In the genomic region with DNA sequence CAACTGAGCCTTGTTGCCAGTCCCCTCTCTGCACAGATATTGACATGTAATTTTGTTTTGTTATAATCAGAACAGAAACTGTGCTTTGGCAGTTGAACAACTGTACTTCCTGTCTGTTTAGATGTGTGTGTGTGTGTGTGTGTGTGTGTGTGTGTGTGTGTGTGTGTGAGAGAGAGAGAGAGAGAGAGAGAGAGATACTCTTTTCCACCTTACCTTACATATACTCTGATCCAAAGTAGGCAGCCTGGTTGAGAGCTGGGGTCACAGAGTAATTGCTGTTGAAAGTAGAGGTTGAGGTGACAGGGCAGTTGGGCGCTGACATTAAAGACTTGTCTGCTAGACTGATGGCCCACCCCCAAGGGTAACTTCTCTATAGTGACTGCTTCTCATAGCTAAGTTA, we compare ENCODE assay signal across 14 mouse cellular contexts. TPM values are rescaled to one million over a fixed set of nuclear protein-coding genes. Genes with fewer than 3 reads are reported as not detected.
A peak's percentile ranks its signal among the peaks of the same experiment; 100 is the strongest.
DNase-seq lines count a peak whose midpoint lies in the region; ATAC-seq and TF ChIP-seq lines count a peak whose summit lies in the region.
"Had no signal": no experiment of that assay in that cellular context is flagged by ENCODE, and none has a peak within 500 bp of the region (broad histone marks: within the 10 kb centered on the region; RNA-seq: fewer than 3 reads in every experiment).

No protein-coding gene starts in this region.

- no peak for ATAC-seq in hindbrain, embryonic 13.5 days (ENCODE audit: low FRiP score)
- no peak for ATAC-seq in liver, postnatal 0 days
- ATAC-seq in intestine, embryonic 16.5 days = no peak

- H3K9ac ChIP-seq in hindbrain, embryonic 13.5 days = no peak overlapping the region
- no peak overlapping the region for H3K9ac ChIP-seq in liver, postnatal 0 days (replicated peaks)
- no peak overlapping the region for H3K9ac ChIP-seq in intestine, embryonic 16.5 days (ENCODE audit: low read depth, low read length)
- H3K9ac ChIP-seq: embryonic facial prominence, embryonic 15.5 days; hindbrain, embryonic 12.5 days; neural tube, embryonic 12.5 days had no signal

- peak overlapping the region; percentile 71 for H3K27ac ChIP-seq in hindbrain, embryonic 10.5 days
- no peak overlapping the region; the same call in 1 of the 2 replicates for H3K27ac ChIP-seq in hindbrain, embryonic 13.5 days
- peak overlapping the region; percentile 61 for H3K27ac ChIP-seq in liver, postnatal 0 days (ENCODE audit: low read depth)
- no peak overlapping the region; the same call in 1 of the 2 replicates for H3K27ac ChIP-seq in intestine, embryonic 16.5 days (ENCODE audit: low read length)
- H3K27ac ChIP-seq: embryonic facial prominence, embryonic 15.5 days; neural tube, embryonic 12.5 days had no signal

- H3K4me3 ChIP-seq in hindbrain, embryonic 10.5 days = no peak overlapping the region
- no peak overlapping the region for H3K4me3 ChIP-seq in hindbrain, embryonic 13.5 days
- H3K4me3 ChIP-seq in liver, postnatal 0 days (ENCODE audit: low read depth, low read length) = no peak overlapping the region
- H3K4me3 ChIP-seq in intestine, embryonic 16.5 days (ENCODE audit: low read length) = no peak overlapping the region
- H3K4me3 ChIP-seq: embryonic facial prominence, embryonic 15.5 days; hindbrain, embryonic 12.5 days; neural tube, embryonic 12.5 days had no signal

- no peaks in the 10 kb centered on the region for H3K27me3 ChIP-seq in hindbrain, embryonic 10.5 days (ENCODE audit: insufficient read depth, poor library complexity, severe bottlenecking)
- H3K27me3 ChIP-seq in hindbrain, embryonic 13.5 days = no peaks in the 10 kb centered on the region
- H3K27me3 ChIP-seq in liver, postnatal 0 days (ENCODE audit: insufficient read depth, low read length) = no peaks in the 10 kb centered on the region
- H3K27me3 ChIP-seq in intestine, embryonic 16.5 days (replicated peaks; ENCODE audit: control insufficient read depth, insufficient read depth, low read length) = no peaks in the 10 kb centered on the region
- H3K27me3 ChIP-seq: embryonic facial prominence, embryonic 15.5 days; hindbrain, embryonic 12.5 days; neural tube, embryonic 12.5 days had no signal

- peaks cover 50% of the 10 kb centered on the region for H3K4me1 ChIP-seq in hindbrain, embryonic 10.5 days (replicated peaks)
- H3K4me1 ChIP-seq in hindbrain, embryonic 13.5 days (replicated peaks) = peaks cover 36% of the 10 kb centered on the region
- H3K4me1 ChIP-seq in liver, postnatal 0 days (ENCODE audit: insufficient read depth) = peaks cover 85% of the 10 kb centered on the region
- H3K4me1 ChIP-seq in intestine, embryonic 16.5 days (ENCODE audit: control insufficient read depth, insufficient read depth, low read length) = peaks cover 64% of the 10 kb centered on the region

- no peaks in the 10 kb centered on the region for H3K9me3 ChIP-seq in hindbrain, embryonic 10.5 days
- no peaks in the 10 kb centered on the region for H3K9me3 ChIP-seq in hindbrain, embryonic 13.5 days
- no peaks in the 10 kb centered on the region for H3K9me3 ChIP-seq in liver, postnatal 0 days (ENCODE audit: low read length)
- no peaks in the 10 kb centered on the region for H3K9me3 ChIP-seq in intestine, embryonic 16.5 days (ENCODE audit: control insufficient read depth, low read length)
- H3K9me3 ChIP-seq: embryonic facial prominence, embryonic 15.5 days; hindbrain, embryonic 12.5 days; neural tube, embryonic 12.5 days had no signal

- no peak; the same call in 1 of the 2 replicates for TF ChIP-seq EP300 in liver, postnatal 0 days (IDR thresholded peaks at IDR 0.05; ENCODE audit: low read depth)

- no peak overlapping the region for H3K4me2 ChIP-seq in hindbrain, embryonic 13.5 days
- no peak overlapping the region for H3K4me2 ChIP-seq in liver, postnatal 0 days (ENCODE audit: low read depth, low read length)
- no peak overlapping the region for H3K4me2 ChIP-seq in intestine, embryonic 16.5 days (ENCODE audit: low read depth, low read length)
- H3K4me2 ChIP-seq: embryonic facial prominence, embryonic 15.5 days; hindbrain, embryonic 12.5 days; neural tube, embryonic 12.5 days had no signal

- no peak for DNase-seq in hindbrain, embryonic 10.5 days (ENCODE audit: low spot score)
- peak; percentile 69 for DNase-seq in CD4-positive helper T cell, adult 2 months (ENCODE audit: low read depth, low spot score)
- DNase-seq in T-cell, adult 2 months (ENCODE audit: low spot score) = peak; percentile 51
- DNase-seq in liver, postnatal 0 days = no peak
- DNase-seq in adrenal gland, postnatal 4 days (ENCODE audit: low spot score in 2 of 2) = no peak
- DNase-seq: adrenal gland, adult 8-10 months; cerebellum, adult 8-10 months; kidney, postnatal 25 days; lung, postnatal 4 days had no signal

- H3K36me3 ChIP-seq in hindbrain, embryonic 10.5 days = no peaks in the 10 kb centered on the region
- no peaks in the 10 kb centered on the region for H3K36me3 ChIP-seq in hindbrain, embryonic 13.5 days
- no peaks in the 10 kb centered on the region for H3K36me3 ChIP-seq in liver, postnatal 0 days (replicated peaks; ENCODE audit: insufficient read depth, low read length)
- H3K36me3 ChIP-seq in intestine, embryonic 16.5 days (ENCODE audit: control insufficient read depth, insufficient read depth, low read length) = no peaks in the 10 kb centered on the region
- H3K36me3 ChIP-seq: embryonic facial prominence, embryonic 15.5 days; hindbrain, embryonic 12.5 days; neural tube, embryonic 12.5 days had no signal

- 46% methylated on average over 1 of the region's 1 CpGs for WGBS in hindbrain, embryonic 10.5 days
- 40% methylated on average over 1 of the region's 1 CpGs for WGBS in hindbrain, embryonic 13.5 days
- WGBS in liver, postnatal 0 days (ENCODE audit: insufficient replicate concordance) = 15% methylated on average over 1 of the region's 1 CpGs
- WGBS in intestine, embryonic 16.5 days = 35% methylated on average over 1 of the region's 1 CpGs

- no peak for TF ChIP-seq CTCF in liver, postnatal 0 days (IDR thresholded peaks at IDR 0.05; ENCODE audit: low read depth)

RNA-seq across cellular contexts. Expression of gene Susd6, which starts 25.0 kb away (rescaled TPM):
- 15.6 and 15.9 TPM in 2 replicates for polyA plus RNA-seq in hindbrain, embryonic 10.5 days (2016; fragmentation: Nextera tagmentation; extraction: Ambion mirVana)
- 11.4 and 12.8 TPM in 2 replicates for polyA plus RNA-seq in hindbrain, embryonic 13.5 days (2015; fragmentation: Nextera tagmentation; extraction: Ambion mirVana)
- polyA plus RNA-seq in liver, postnatal 0 days (2015; fragmentation: Nextera tagmentation; extraction: Ambion mirVana) = 8.6 and 10.8 TPM in 2 replicates
- polyA plus RNA-seq in intestine, embryonic 16.5 days (2015; fragmentation: Nextera tagmentation; extraction: Ambion mirVana) = 16.4 and 20.0 TPM in 2 replicates
- 10 to 100 TPM; 48.4 to 51.0 TPM for total RNA-seq in adrenal gland, postnatal 4 days (2021)

RNA-seq across cellular contexts. Expression of gene Ccdc177, which starts 54.8 kb away (rescaled TPM):
- 1.5 and 2.4 TPM in 2 replicates for polyA plus RNA-seq in hindbrain, embryonic 10.5 days (2016; fragmentation: Nextera tagmentation; extraction: Ambion mirVana)
- polyA plus RNA-seq in hindbrain, embryonic 13.5 days (2015; fragmentation: Nextera tagmentation; extraction: Ambion mirVana) = 3.8 and 4.0 TPM in 2 replicates
- not detected in 2 replicates for polyA plus RNA-seq in liver, postnatal 0 days (2015; fragmentation: Nextera tagmentation; extraction: Ambion mirVana)
- 0.02 and 0.09 TPM in 2 replicates for polyA plus RNA-seq in intestine, embryonic 16.5 days (2015; fragmentation: Nextera tagmentation; extraction: Ambion mirVana)
- total RNA-seq in adrenal gland, postnatal 4 days (2021) = under 1 TPM; 0.20 to 0.28 TPM

Comparison
In these comparisons a context has a peak if more than half of its experiments do, and no peak if none do; other contexts are left out.
1. H3K27ac ChIP-seq: peak in hindbrain, embryonic 10.5 days (single experiment) and liver, postnatal 0 days (single experiment); none in hindbrain, embryonic 13.5 days (single experiment) and intestine, embryonic 16.5 days (single experiment).
2. DNase-seq: peak in CD4-positive helper T cell, adult 2 months (single experiment) and T-cell, adult 2 months (single experiment); none in hindbrain, embryonic 10.5 days (single experiment), liver, postnatal 0 days (single experiment) and adrenal gland, postnatal 4 days (0 of 2).